Mouse (Mus musculus) limb, embryonic 15.5 days (tissue): ENCODE data around the gene Nek8. TPM values are rescaled to one million over a fixed set of nuclear protein-coding genes. Genes with fewer than 3 reads are reported as not detected.
A peak's percentile ranks its signal among the peaks of the same experiment; 100 is the strongest.
"Not testable (repeated sequence)": the region's sequence is repeated elsewhere in the genome, so short reads cannot be mapped to it uniquely, and the experiment has no call there.

Experiments
- ATAC-seq: fragments of 200-750 bp; cut with Nextera tagmentation; 2 replicates; pipeline ENCODE4 v1.8.0; 2017; ENCODE audit warnings: low read depth, moderate TSS enrichment; ENCODE audit not compliant: insufficient number of reproducible peaks, low FRiP score, low TSS enrichment
- H3K27ac ChIP-seq: fragments of 300-500 bp; sonication (generic); 2 replicates; pipeline ENCODE4 v1.5.1; 2015; ENCODE audit warnings: moderate library complexity, mild to moderate bottlenecking, inconsistent platforms
- H3K27me3 ChIP-seq: fragments of 300-500 bp; sonication (generic); 2 replicates; pipeline ENCODE4 v1.6.1; 2015; ENCODE audit warnings: inconsistent platforms
- H3K36me3 ChIP-seq: fragments of 300-500 bp; sonication (generic); 2 replicates; pipeline ENCODE4 v1.6.1; 2015; ENCODE audit warnings: inconsistent platforms
- H3K4me1 ChIP-seq: fragments of 300-500 bp; sonication (generic); 2 replicates; pipeline ENCODE4 v1.6.1; 2015; ENCODE audit warnings: inconsistent platforms
- H3K4me2 ChIP-seq: fragments of 300-500 bp; sonication (generic); 2 replicates; pipeline ENCODE4 v1.6.1; 2015; ENCODE audit warnings: mild to moderate bottlenecking, inconsistent platforms
- H3K4me3 ChIP-seq: fragments of 300-500 bp; sonication (generic); 2 replicates; pipeline ENCODE4 v1.5.1; 2015; ENCODE audit warnings: mild to moderate bottlenecking, inconsistent platforms
- H3K9ac ChIP-seq: fragments of 300-500 bp; sonication (generic); 2 replicates; pipeline ENCODE4 v1.6.1; 2015; ENCODE audit warnings: inconsistent platforms
- H3K9me3 ChIP-seq: fragments of 300-500 bp; sonication (generic); 2 replicates; pipeline ENCODE4 v1.6.1; 2016; ENCODE audit warnings: inconsistent platforms
- WGBS: fragments of 180-500 bp; shearing (Covaris S2); methylation state at CpG from one replicate; pipeline ENCODE4 v1.1.7; 2015; 5-methylcytosine and 5-hydroxymethylcytosine counted together
- polyA plus RNA-seq: library from polyadenylated mRNA; unstranded; fragments of >200 nt; fragmentation: Nextera tagmentation; extraction: Ambion mirVana; gene quantifications from 2 replicates; pipeline ENCODE4 v1.2.1, GENCODE M21; 2015

Gene Nek8
- polyA plus RNA-seq, 1 experiment from 2014 or later, result 16.2 TPM

DNA sequence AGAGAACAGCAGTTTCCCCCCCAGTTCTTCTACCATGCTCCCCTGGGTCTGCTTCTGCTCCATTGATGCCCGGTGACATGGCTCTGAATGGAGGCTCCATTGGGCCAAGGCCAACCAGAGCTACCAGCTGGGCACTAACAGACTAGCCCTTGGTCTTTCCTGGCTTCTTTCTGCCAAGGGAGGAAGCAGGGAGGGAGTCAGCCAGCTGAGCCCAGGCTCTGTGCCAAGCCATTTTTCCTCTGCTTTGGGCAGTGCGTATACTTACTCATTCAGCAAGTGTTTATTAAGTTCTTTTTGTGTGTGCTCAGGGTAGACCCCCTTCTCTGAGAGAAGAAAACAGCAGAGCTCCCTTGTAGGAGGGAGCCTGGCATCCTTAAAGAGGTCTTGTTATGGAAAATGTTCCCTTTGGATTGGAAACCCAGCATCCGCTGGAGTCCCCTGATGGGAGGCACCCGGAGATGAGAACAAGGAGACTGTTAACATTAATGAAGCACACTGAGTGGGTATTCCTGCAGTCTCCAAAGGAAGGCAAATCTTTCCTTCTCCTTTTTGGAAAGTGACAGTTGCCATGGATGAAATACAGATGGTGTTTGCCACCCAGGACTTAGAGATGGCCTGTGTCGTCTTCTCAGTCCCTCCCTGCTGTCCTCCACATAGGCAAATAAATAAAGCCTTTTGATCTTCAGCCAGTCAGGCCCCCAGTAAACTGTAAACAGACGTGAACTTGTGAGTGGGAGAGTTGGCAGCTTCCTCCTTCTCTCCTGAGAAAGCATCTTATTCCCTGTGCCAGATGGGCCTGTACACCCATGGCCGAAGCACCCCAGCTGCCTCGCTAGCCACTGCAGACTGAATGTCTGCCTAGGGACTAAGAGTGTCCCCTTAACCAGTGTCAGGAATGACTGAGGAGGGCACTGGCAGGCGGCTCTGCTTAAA, 23.9 kb downstream of the Nek8 start:
- WGBS, result 48% methylated on average over 9 of the region's 9 CpGs
- Histone ChIP-seq H3K4me3 (no peak overlapping the region), H3K9me3 (no peaks in the 10 kb centered on the region), H3K27ac (peak overlapping the region; percentile 75), H3K27me3 (no peaks in the 10 kb centered on the region), H3K4me2 (no peak overlapping the region), H3K36me3 (peaks cover 72% of the 10 kb centered on the region), H3K9ac (no peak overlapping the region), H3K4me1 (peaks cover 22% of the 10 kb centered on the region)
- peak; percentile 62; the same call in 1 of the 2 replicates for ATAC-seq

GRCm38 (mm10) chr11:78151161-78151560, 25.3 kb downstream of the Nek8 start:
- no peak overlapping the region for H3K9ac ChIP-seq
- H3K9me3 ChIP-seq, result no peaks in the 10 kb centered on the region
- no peaks in the 10 kb centered on the region for H3K27me3 ChIP-seq
- H3K27ac ChIP-seq, result no peak overlapping the region
- no peak for ATAC-seq
- H3K36me3 ChIP-seq, result peaks cover 68% of the 10 kb centered on the region
- peaks cover 21% of the 10 kb centered on the region for H3K4me1 ChIP-seq
- no peak overlapping the region for H3K4me3 ChIP-seq
- H3K4me2 ChIP-seq, result no peak overlapping the region
- WGBS, result 36% methylated on average over 1 of the region's 1 CpGs

DNA sequence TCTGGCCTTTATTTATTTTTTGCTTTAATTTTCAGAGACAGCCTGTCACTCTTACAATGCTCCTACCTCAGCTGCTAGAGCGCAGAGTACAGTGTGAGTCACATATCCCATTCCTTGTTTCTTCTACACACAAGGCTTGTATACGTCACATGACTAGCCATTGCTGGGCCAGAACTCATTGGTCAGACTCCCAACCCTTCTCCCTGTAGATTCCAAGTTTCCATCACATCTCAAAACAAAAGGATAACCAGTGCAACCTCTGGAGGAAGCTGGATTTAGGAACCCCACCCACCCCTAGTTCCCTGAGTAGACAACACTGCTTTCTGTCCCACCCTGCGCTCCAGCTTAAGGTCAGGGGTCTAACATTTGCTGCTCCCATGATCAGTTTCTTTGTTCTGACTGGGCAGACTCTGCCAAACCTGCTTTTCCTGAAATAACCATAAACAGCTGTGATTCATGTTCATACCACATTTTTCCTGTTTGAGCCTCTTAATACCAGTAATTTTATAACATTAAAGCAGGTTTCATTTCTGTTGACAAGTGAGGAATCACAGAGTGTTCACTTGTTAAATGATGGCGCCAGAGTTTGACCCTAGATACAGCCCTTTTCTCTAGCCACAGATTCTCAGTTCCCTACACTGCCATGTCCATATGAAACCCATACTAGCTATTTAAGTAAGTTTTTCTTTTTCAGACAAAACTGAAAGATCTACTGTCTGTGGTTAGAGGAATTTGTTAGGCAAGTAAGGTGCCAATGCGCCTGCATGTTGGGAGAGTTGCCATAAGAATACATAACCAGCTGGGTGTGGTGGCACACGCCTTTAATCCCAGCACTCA, 29.6 kb downstream of the Nek8 start:
- ATAC-seq, result no peak
- Histone ChIP-seq H3K4me2 (no peak overlapping the region), H3K9me3 (no peaks in the 10 kb centered on the region), H3K27ac (peak overlapping the region; percentile 39; the same call in 1 of the 2 replicates), H3K4me3 (no peak overlapping the region), H3K27me3 (no peaks in the 10 kb centered on the region), H3K36me3 (peaks cover 68% of the 10 kb centered on the region), H3K9ac (no peak overlapping the region), H3K4me1 (0 out of 2 replicates have a peak, but pooled peaks cover 1% of the 10 kb centered on the region)
- WGBS, result 81% methylated on average over 6 of the region's 6 CpGs

GRCm38 (mm10) chr11:78146168-78146567, 30.3 kb downstream of the Nek8 start:
- Histone ChIP-seq H3K36me3 (peaks cover 67% of the 10 kb centered on the region), H3K27ac (peak overlapping the region; percentile 39; the same call in 1 of the 2 replicates), H3K9ac (no peak overlapping the region), H3K4me3 (no peak overlapping the region), H3K27me3 (no peaks in the 10 kb centered on the region), H3K4me2 (no peak overlapping the region), H3K9me3 (no peaks in the 10 kb centered on the region), H3K4me1 (no peaks in the 10 kb centered on the region)
- no peak for ATAC-seq
- WGBS, result 82% methylated on average over 5 of the region's 5 CpGs

DNA sequence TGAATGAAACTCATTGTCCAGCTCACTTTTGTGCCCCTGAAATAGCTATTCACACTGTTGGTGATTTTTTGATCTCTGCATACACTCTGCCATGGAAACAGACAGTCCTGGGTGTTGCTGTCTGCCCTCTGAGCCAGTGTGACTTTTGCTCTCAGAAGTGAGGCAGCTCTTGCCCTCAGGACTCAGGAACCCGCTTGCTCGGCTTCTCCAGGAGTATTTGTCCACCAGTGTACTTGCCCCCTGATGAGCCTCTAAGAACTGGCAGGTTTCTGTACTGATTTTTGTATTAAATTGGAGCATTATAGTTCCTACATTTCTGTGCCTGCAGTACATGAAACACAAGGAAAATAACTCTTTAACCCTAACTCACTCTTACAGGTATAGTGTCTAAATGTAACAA, 33.0 kb downstream of the Nek8 start:
- Histone ChIP-seq H3K27ac (no peak overlapping the region), H3K4me3 (no peak overlapping the region), H3K9me3 (no peaks in the 10 kb centered on the region), H3K4me2 (no peak overlapping the region), H3K9ac (no peak overlapping the region), H3K4me1 (no peaks in the 10 kb centered on the region), H3K27me3 (no peaks in the 10 kb centered on the region), H3K36me3 (peaks cover 44% of the 10 kb centered on the region)
- no peak for ATAC-seq
- WGBS, result 94% methylated on average over 2 of the region's 2 CpGs

DNA sequence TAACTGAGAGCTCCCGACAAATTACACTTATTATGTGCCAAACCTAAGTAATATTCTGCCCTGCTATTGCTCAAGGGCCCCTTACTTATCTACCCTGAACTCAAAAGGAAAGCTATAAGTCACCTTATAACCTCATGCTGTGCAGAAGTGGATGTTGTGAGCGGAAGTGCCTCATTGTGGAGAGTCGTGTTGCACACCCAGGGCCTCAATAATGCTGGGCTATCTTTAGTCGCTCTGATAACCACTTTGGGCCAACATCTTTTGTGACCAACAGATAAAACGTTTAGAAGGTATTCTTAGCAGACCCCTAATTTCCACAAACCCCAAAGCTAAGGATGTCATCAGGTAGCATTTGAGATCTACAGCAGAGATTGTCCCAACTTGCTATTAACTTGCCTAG, 35.8 kb downstream of the Nek8 start:
- Histone ChIP-seq H3K4me2 (no peak overlapping the region), H3K9me3 (no peaks in the 10 kb centered on the region), H3K27ac (no peak overlapping the region), H3K36me3 (peaks cover 24% of the 10 kb centered on the region), H3K4me1 (no peaks in the 10 kb centered on the region), H3K9ac (no peak overlapping the region), H3K27me3 (no peaks in the 10 kb centered on the region), H3K4me3 (no peak overlapping the region)
- 77% methylated on average over 5 of the region's 5 CpGs for WGBS
- no peak for ATAC-seq

GRCm38 (mm10) chr11:78138023-78138422, 38.5 kb downstream of the Nek8 start:
- H3K27ac ChIP-seq, result no peak overlapping the region
- ATAC-seq, result no peak
- 83% methylated on average over 3 of the region's 3 CpGs for WGBS
- no peaks in the 10 kb centered on the region for H3K27me3 ChIP-seq
- no peak overlapping the region for H3K4me3 ChIP-seq
- H3K4me1 ChIP-seq, result no peaks in the 10 kb centered on the region
- no peak overlapping the region for H3K9ac ChIP-seq
- H3K9me3 ChIP-seq, result no peaks in the 10 kb centered on the region
- H3K4me2 ChIP-seq, result no peak overlapping the region
- 0 out of 2 replicates have a peak, but pooled peaks cover under 1% of the 10 kb centered on the region for H3K36me3 ChIP-seq

DNA sequence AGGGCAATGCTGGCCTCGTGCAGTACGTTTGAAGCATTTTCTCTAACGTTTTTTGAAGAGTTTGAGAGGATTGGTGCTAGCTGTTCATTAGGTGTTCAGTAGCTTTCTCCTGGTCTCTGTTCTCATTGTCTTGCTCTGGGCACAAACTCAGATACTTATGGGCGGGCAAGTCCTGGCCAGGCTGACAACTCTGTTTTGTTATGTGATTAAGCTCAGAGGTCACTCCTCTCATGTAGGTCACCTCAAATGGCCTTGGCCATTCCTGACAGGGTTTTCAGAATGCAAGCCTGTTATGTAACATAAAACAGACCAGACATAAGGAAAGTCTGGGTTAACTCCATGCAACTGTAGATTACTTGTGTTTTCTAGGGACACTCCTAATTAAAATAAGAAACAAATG, 38.9 kb downstream of the Nek8 start:
- H3K9me3 ChIP-seq, result no peaks in the 10 kb centered on the region
- H3K36me3 ChIP-seq, result no peaks in the 10 kb centered on the region
- 83% methylated on average over 4 of the region's 4 CpGs for WGBS
- H3K9ac ChIP-seq, result no peak overlapping the region
- ATAC-seq, result no peak
- no peaks in the 10 kb centered on the region for H3K4me1 ChIP-seq
- H3K27me3 ChIP-seq, result no peaks in the 10 kb centered on the region
- H3K4me3 ChIP-seq, result no peak overlapping the region
- H3K4me2 ChIP-seq, result no peak overlapping the region
- H3K27ac ChIP-seq, result no peak overlapping the region

- no peak overlapping the region for H3K4me2 ChIP-seq
- H3K4me3 ChIP-seq, result no peak overlapping the region
- no peaks in the 10 kb centered on the region for H3K9me3 ChIP-seq
- no peak overlapping the region for H3K27ac ChIP-seq
- H3K36me3 ChIP-seq, result no peaks in the 10 kb centered on the region
- no peaks in the 10 kb centered on the region for H3K27me3 ChIP-seq
- H3K9ac ChIP-seq, result no peak overlapping the region
- H3K4me1 ChIP-seq, result no peaks in the 10 kb centered on the region
- 58% methylated on average over 1 of the region's 1 CpGs for WGBS
- ATAC-seq, result no peak
Measured at GRCm38 (mm10) chr11:78136132-78136531, 40.3 kb downstream of the Nek8 start.

DNA sequence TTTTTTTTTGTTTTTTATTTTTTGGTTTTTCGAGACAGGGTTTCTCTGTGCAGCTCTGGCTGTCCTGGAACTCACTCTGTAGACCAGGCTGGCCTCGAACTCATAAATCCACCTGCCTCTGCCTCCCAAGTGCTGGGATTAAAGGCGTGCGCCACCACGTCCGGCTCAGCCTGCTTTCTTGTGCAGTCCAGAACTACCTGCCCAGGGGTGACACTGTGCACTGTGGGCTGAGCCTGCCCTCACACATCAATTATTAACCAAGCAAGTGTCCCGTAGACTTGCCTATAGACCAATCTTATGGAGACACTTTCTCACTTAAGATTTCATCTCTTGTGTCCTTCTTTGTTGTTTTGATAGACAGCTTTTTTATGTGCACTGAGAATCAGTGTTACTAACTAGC, 41.2 kb downstream of the Nek8 start:
- not testable (repeated sequence) for H3K4me2 ChIP-seq, H3K36me3 ChIP-seq, H3K9me3 ChIP-seq, H3K27me3 ChIP-seq, H3K4me1 ChIP-seq, ATAC-seq, H3K9ac ChIP-seq, H3K4me3 ChIP-seq, H3K27ac ChIP-seq
- WGBS, result 87% methylated on average over 7 of the region's 7 CpGs

- Histone ChIP-seq H3K36me3 (no peaks in the 10 kb centered on the region), H3K4me2 (no peak overlapping the region), H3K27ac (no peak overlapping the region), H3K4me3 (no peak overlapping the region), H3K9me3 (no peaks in the 10 kb centered on the region), H3K27me3 (no peaks in the 10 kb centered on the region), H3K4me1 (no peaks in the 10 kb centered on the region), H3K9ac (no peak overlapping the region)
- WGBS, result 72% methylated on average over 3 of the region's 3 CpGs
- ATAC-seq, result no peak
Measured at GRCm38 (mm10) chr11:78134344-78134743, 42.1 kb downstream of the Nek8 start.

- no peak overlapping the region for H3K27ac ChIP-seq
- H3K9me3 ChIP-seq, result no peaks in the 10 kb centered on the region
- WGBS, result 67% methylated on average over 6 of the region's 6 CpGs
- ATAC-seq, result no peak
- H3K4me1 ChIP-seq, result no peaks in the 10 kb centered on the region
- H3K4me3 ChIP-seq, result no peak overlapping the region
- no peak overlapping the region for H3K9ac ChIP-seq
- H3K4me2 ChIP-seq, result no peak overlapping the region
- H3K36me3 ChIP-seq, result no peaks in the 10 kb centered on the region
- no peaks in the 10 kb centered on the region for H3K27me3 ChIP-seq
Measured at GRCm38 (mm10) chr11:78133915-78134314, 42.6 kb downstream of the Nek8 start.
